Mouse (Mus musculus) lung, adult 2 months (tissue): Measurements from ENCODE around the gene Arfgap3. TPM values are rescaled to one million over a fixed set of nuclear protein-coding genes. Genes with fewer than 3 reads are reported as not detected.
"Not testable (repeated sequence)": the region's sequence is repeated elsewhere in the genome, so short reads cannot be mapped to it uniquely, and the experiment has no call there.

ENCODE experiments used
- DNase-seq: peaks from one replicate; pipeline ENCODE4 v3.0.0; 2022
- H3K4me1 ChIP-seq: fragments of 200-500 bp; 2 replicates; pipeline ENCODE4 v1.6.1; 2011; ENCODE audit warnings: low read length; ENCODE audit not compliant: control insufficient read depth, insufficient read depth
- H3K4me3 ChIP-seq: fragments of 200-500 bp; replicated peaks from 2 replicates; pipeline ENCODE3; 2011; ENCODE audit warnings: low read depth, mild to moderate bottlenecking, control low read depth, low read length; ENCODE audit errors: extremely low read depth
- CTCF ChIP-seq: fragments of 200-500 bp; IDR thresholded peaks from 2 replicates; pipeline ENCODE4 v1.5.1; 2011; ENCODE audit warnings: mild to moderate bottlenecking, low read length, control low read depth; ENCODE audit not compliant: insufficient read depth
- POLR2A ChIP-seq: fragments of 200-500 bp; IDR thresholded peaks from 2 replicates; pipeline ENCODE4 v1.6.1; 2011; ENCODE audit warnings: low read depth, mild to moderate bottlenecking, control low read depth, low read length, borderline replicate concordance; ENCODE audit errors: extremely low read depth
- WGBS: fragments of 180-500 bp; shearing (Covaris S2); methylation state at CpG from one replicate; pipeline ENCODE4 v1.1.7; 2018; 5-methylcytosine and 5-hydroxymethylcytosine counted together
- polyA plus RNA-seq: library from polyadenylated mRNA; depleted of rRNA; stranded (reverse); fragments of >200 nt; gene quantifications from 2 replicates; pipeline ENCODE4 v1.2.3, GENCODE M21; 2012

The Arfgap3 gene
- polyA plus RNA-seq, 1 experiment: 31.1 TPM

- Histone ChIP-seq H3K4me3 (no peak overlapping the region), H3K4me1 (no peaks in the 10 kb centered on the region)
- 62% methylated on average over 8 of the region's 8 CpGs for WGBS
- DNase-seq: no peak
- TF ChIP-seq POLR2A (no peak), CTCF (no peak)
Measured at GRCm38 (mm10) chr15:83284828-83285227, 65.2 kb downstream of the Arfgap3 start.

- no peak for DNase-seq
- TF ChIP-seq CTCF: no peak
- 76% methylated on average over 5 of the region's 5 CpGs for WGBS
- H3K4me1 ChIP-seq: no peaks in the 10 kb centered on the region
- H3K4me3 ChIP-seq: no peak overlapping the region
Measured at GRCm38 (mm10) chr15:83282397-83282796, 67.7 kb downstream of the Arfgap3 start.

- DNase-seq: no peak
- no peak for TF ChIP-seq POLR2A
- TF ChIP-seq CTCF: no peak
- 41% methylated on average over 11 of the region's 11 CpGs for WGBS
- Histone ChIP-seq H3K4me3 (no peak overlapping the region), H3K4me1 (no peaks in the 10 kb centered on the region)
Measured at GRCm38 (mm10) chr15:83281303-83281702, 68.7 kb downstream of the Arfgap3 start.

GRCm38 (mm10) chr15:83278579-83278978 is 71.5 kb downstream of the Arfgap3 start:
- Histone ChIP-seq H3K4me1 (no peaks in the 10 kb centered on the region), H3K4me3 (no peak overlapping the region)
- 78% methylated on average over 5 of the region's 5 CpGs for WGBS
- no peak for DNase-seq
- TF ChIP-seq CTCF (no peak), POLR2A (no peak)

- no peak for DNase-seq
- TF ChIP-seq CTCF: no peak
- no peak for TF ChIP-seq POLR2A
- 93% methylated on average over 4 of the region's 4 CpGs for WGBS
- Histone ChIP-seq H3K4me3 (no peak overlapping the region), H3K4me1 (no peaks in the 10 kb centered on the region)
Measured at GRCm38 (mm10) chr15:83277451-83277850, 72.6 kb downstream of the Arfgap3 start.

GRCm38 (mm10) chr15:83274237-83274636 is 75.8 kb downstream of the Arfgap3 start:
- H3K4me3 ChIP-seq, H3K4me1 ChIP-seq, DNase-seq: not testable (repeated sequence)

GRCm38 (mm10) chr15:83273017-83273416 is 77.0 kb downstream of the Arfgap3 start:
- WGBS: 80% methylated on average over 2 of the region's 2 CpGs
- TF ChIP-seq POLR2A (no peak), CTCF (no peak)
- Histone ChIP-seq H3K4me1 (no peaks in the 10 kb centered on the region), H3K4me3 (no peak overlapping the region)
- DNase-seq: no peak

GRCm38 (mm10) chr15:83271221-83271620 is 78.8 kb downstream of the Arfgap3 start:
- 53% methylated on average over 9 of the region's 9 CpGs for WGBS

GRCm38 (mm10) chr15:83269985-83270384 is 80.1 kb downstream of the Arfgap3 start:
- WGBS: 73% methylated on average over 6 of the region's 6 CpGs
- H3K4me1 ChIP-seq, H3K4me3 ChIP-seq, DNase-seq: not testable (repeated sequence)

More at GRCm38 (mm10) chr15:83271221-83271620, 78.8 kb downstream of the Arfgap3 start:
- H3K4me3 ChIP-seq, H3K4me1 ChIP-seq, DNase-seq: not testable (repeated sequence)

- TF ChIP-seq POLR2A: 0 out of 2 replicates have a peak, but pooled peaks have one; percentile 14
- H3K4me1 ChIP-seq, H3K4me3 ChIP-seq: not testable (repeated sequence)
- DNase-seq: peak; percentile 23
- 12% methylated on average over 7 of the region's 7 CpGs for WGBS
Measured at GRCm38 (mm10) chr15:83268428-83268827, 81.6 kb downstream of the Arfgap3 start.

- Histone ChIP-seq H3K4me3 (no peak overlapping the region), H3K4me1 (peaks cover 3% of the 10 kb centered on the region; the same call in 1 of the 2 replicates)
- TF ChIP-seq CTCF (no peak), POLR2A (no peak)
- no peak for DNase-seq
- WGBS: 26% methylated on average over 1 of the region's 1 CpGs
Measured at GRCm38 (mm10) chr15:83265269-83265668, 84.8 kb downstream of the Arfgap3 start.
